Mouse (Mus musculus) G1E (cell line): ENCODE data around the gene Fubp1. TPM values are rescaled to one million over a fixed set of nuclear protein-coding genes. Genes with fewer than 3 reads are reported as not detected.

Experiments used
- ATAC-seq: 2 replicates; pipeline ENCODE4 v1.8.0; 2016; ENCODE audit warnings: mild to moderate bottlenecking; ENCODE audit not compliant: insufficient number of reproducible peaks, poor library complexity, low FRiP score, severe bottlenecking; ENCODE audit errors: extremely low read depth
- DNase-seq: peaks from one replicate; pipeline ENCODE4 v3.0.0; 2012; ENCODE audit warnings: low spot score
- H3K27me3 ChIP-seq: 2 replicates; pipeline ENCODE4 v1.6.1; 2012; ENCODE audit warnings: mild to moderate bottlenecking, low read length, inconsistent platforms; ENCODE audit not compliant: insufficient read depth
- H3K36me3 ChIP-seq: replicated peaks from 2 replicates; pipeline ENCODE3; 2012; ENCODE audit warnings: mild to moderate bottlenecking, inconsistent platforms
- H3K4me1 ChIP-seq: 2 replicates; pipeline ENCODE4 v1.6.1; 2012; ENCODE audit warnings: low read depth, low read length, inconsistent platforms, mixed read lengths; ENCODE audit not compliant: insufficient read depth
- H3K4me3 ChIP-seq: 2 replicates; pipeline ENCODE4 v1.5.1; 2012; ENCODE audit warnings: low read depth, mild to moderate bottlenecking, inconsistent platforms, low read length, moderate library complexity, mixed read lengths
- H3K9me3 ChIP-seq: replicated peaks from 2 replicates; pipeline ENCODE4 v1.6.1; 2012; ENCODE audit warnings: inconsistent platforms
- CTCF ChIP-seq: IDR thresholded peaks from 2 replicates; pipeline ENCODE4 v1.5.1; 2012; ENCODE audit warnings: low read depth, low read length, inconsistent platforms, mixed read lengths
- GATA1 ChIP-seq: IDR thresholded peaks from 2 replicates; pipeline ENCODE4 v1.6.1; 2012; ENCODE audit warnings: borderline replicate concordance, low read length, inconsistent platforms, mixed read lengths
- GATA2 ChIP-seq: IDR thresholded peaks from 2 replicates; pipeline ENCODE4 v1.6.1; 2012; ENCODE audit warnings: low read depth, low read length, inconsistent platforms, borderline replicate concordance
- POLR2AphosphoS5 ChIP-seq: IDR thresholded peaks from 2 replicates; pipeline ENCODE4 v1.6.1; 2012; ENCODE audit warnings: low read depth, low read length, inconsistent platforms; ENCODE audit not compliant: insufficient replicate concordance
- TAL1 ChIP-seq: conservative IDR thresholded peaks from 2 replicates; pipeline ENCODE4 v1.6.1; 2012; ENCODE audit warnings: low read depth, low read length, inconsistent platforms, mixed read lengths
- polyA plus RNA-seq: library from polyadenylated mRNA; stranded (reverse); fragments of >175 nt; gene quantifications from 2 replicates; pipeline ENCODE4 v1.2.3, GENCODE M21; 2012
- total RNA-seq, 2 experiments: library from RNA; stranded (forward) in 1 of 2; stranded (reverse) in 1 of 2; fragments of 200-1000 nt in 1 of 2; fragments of >200 nt in 1 of 2; fragmentation: Nextera tagmentation in 1 of 2; gene quantifications; 2 replicates each; pipeline ENCODE4 v1.2.3; 2014 to 2017

Fubp1 gene
- total and polyA plus RNA-seq, 3 experiments = 310 to 577 (median 313) TPM

GRCm38 (mm10) chr3:152271876-152272275 lies 61.7 kb downstream of the Fubp1 start:
- TF ChIP-seq GATA1 = no peak
- TF ChIP-seq POLR2AphosphoS5 = no peak
- no peak for TF ChIP-seq CTCF
- no peak for TF ChIP-seq GATA2
- no peak for TF ChIP-seq TAL1
- Histone ChIP-seq H3K9me3 (no peaks in the 10 kb centered on the region), H3K4me1 (peaks cover 4% of the 10 kb centered on the region; the same call in 1 of the 2 replicates), H3K36me3 (peaks cover 30% of the 10 kb centered on the region), H3K27me3 (peaks cover 7% of the 10 kb centered on the region; the same call in 1 of the 2 replicates), H3K4me3 (no peak overlapping the region)
- ATAC-seq (no peak), DNase-seq (no peak)

- H3K9me3 ChIP-seq = no peaks in the 10 kb centered on the region
- DNase-seq (no peak), ATAC-seq (no peak)
- H3K4me1 ChIP-seq = peaks cover 4% of the 10 kb centered on the region; the same call in 1 of the 2 replicates
- no peak overlapping the region for H3K4me3 ChIP-seq
- TF ChIP-seq GATA1 (no peak), POLR2AphosphoS5 (no peak), GATA2 (no peak), CTCF (no peak)
- 0 out of 2 replicates have a peak, but pooled peaks cover 3% of the 10 kb centered on the region for H3K27me3 ChIP-seq
- peaks cover 35% of the 10 kb centered on the region for H3K36me3 ChIP-seq
Measured at GRCm38 (mm10) chr3:152272974-152273685, 62.9 kb downstream of the Fubp1 start.

GRCm38 (mm10) chr3:152275008-152275407 lies 64.8 kb downstream of the Fubp1 start:
- DNase-seq (no peak), ATAC-seq (no peak)
- TF ChIP-seq GATA2 = no peak
- Histone ChIP-seq H3K9me3 (no peaks in the 10 kb centered on the region), H3K4me3 (no peak overlapping the region), H3K27me3 (no peaks in the 10 kb centered on the region), H3K36me3 (peaks cover 37% of the 10 kb centered on the region), H3K4me1 (peaks cover 4% of the 10 kb centered on the region; the same call in 1 of the 2 replicates)

- H3K36me3 ChIP-seq = peaks cover 39% of the 10 kb centered on the region
- H3K4me3 ChIP-seq = no peak overlapping the region
- no peaks in the 10 kb centered on the region for H3K9me3 ChIP-seq
- DNase-seq = no peak
- H3K4me1 ChIP-seq = peaks cover 4% of the 10 kb centered on the region; the same call in 1 of the 2 replicates
- ATAC-seq = no peak
- TF ChIP-seq TAL1 (no peak), GATA2 (no peak), GATA1 (no peak), POLR2AphosphoS5 (no peak), CTCF (no peak)
- no peaks in the 10 kb centered on the region for H3K27me3 ChIP-seq
Measured at GRCm38 (mm10) chr3:152276935-152277334, 66.7 kb downstream of the Fubp1 start.

- peaks cover 40% of the 10 kb centered on the region for H3K36me3 ChIP-seq
- TF ChIP-seq TAL1 (no peak), POLR2AphosphoS5 (no peak), GATA1 (no peak)
Measured at GRCm38 (mm10) chr3:152277912-152278311, 67.7 kb downstream of the Fubp1 start.

GRCm38 (mm10) chr3:152278431-152278830 lies 68.2 kb downstream of the Fubp1 start:
- peaks cover 4% of the 10 kb centered on the region; the same call in 1 of the 2 replicates for H3K4me1 ChIP-seq
- H3K27me3 ChIP-seq = no peaks in the 10 kb centered on the region
- no peak for ATAC-seq
- DNase-seq = no peak
- no peak for TF ChIP-seq POLR2AphosphoS5
- no peak for TF ChIP-seq GATA1
- TF ChIP-seq TAL1 = no peak
- TF ChIP-seq CTCF = no peak
- TF ChIP-seq GATA2 = no peak
- no peak overlapping the region for H3K4me3 ChIP-seq
- H3K36me3 ChIP-seq = peaks cover 40% of the 10 kb centered on the region
- H3K9me3 ChIP-seq = no peaks in the 10 kb centered on the region

More at GRCm38 (mm10) chr3:152277912-152278311, 67.7 kb downstream of the Fubp1 start:
- Histone ChIP-seq H3K27me3 (no peaks in the 10 kb centered on the region), H3K4me3 (no peak overlapping the region), H3K9me3 (no peaks in the 10 kb centered on the region), H3K4me1 (peaks cover 4% of the 10 kb centered on the region; the same call in 1 of the 2 replicates)
- ATAC-seq = no peak
- DNase-seq = no peak

- H3K9me3 ChIP-seq = no peaks in the 10 kb centered on the region
- H3K4me1 ChIP-seq = no peaks in the 10 kb centered on the region
- peaks cover 52% of the 10 kb centered on the region for H3K36me3 ChIP-seq
- no peaks in the 10 kb centered on the region for H3K27me3 ChIP-seq
- TF ChIP-seq GATA2 (no peak), TAL1 (no peak), CTCF (no peak), GATA1 (no peak), POLR2AphosphoS5 (no peak)
- H3K4me3 ChIP-seq = no peak overlapping the region
- DNase-seq = no peak
- ATAC-seq = no peak
Measured at GRCm38 (mm10) chr3:152282126-152282525, 71.9 kb downstream of the Fubp1 start.
